Mouse (Mus musculus) adrenal gland, postnatal 4 days (tissue): ENCODE data around the gene Prr15l. TPM values are rescaled to one million over a fixed set of nuclear protein-coding genes. Genes with fewer than 3 reads are reported as not detected.

Experiments used
- DNase-seq, 2 experiments: peaks; one replicate each; pipeline ENCODE4 v3.0.0; 2021 to 2022; ENCODE audit warnings: low spot score in 2 of 2, mixed read lengths in 2 of 2
- total RNA-seq, 2 experiments: library from RNA; stranded (reverse); gene quantifications; 2 replicates each; pipeline ENCODE4 v1.2.3; 2021

The Prr15l gene
- total RNA-seq, 2 experiments from 2014 or later = 0.28 to 7.8 TPM

DNA sequence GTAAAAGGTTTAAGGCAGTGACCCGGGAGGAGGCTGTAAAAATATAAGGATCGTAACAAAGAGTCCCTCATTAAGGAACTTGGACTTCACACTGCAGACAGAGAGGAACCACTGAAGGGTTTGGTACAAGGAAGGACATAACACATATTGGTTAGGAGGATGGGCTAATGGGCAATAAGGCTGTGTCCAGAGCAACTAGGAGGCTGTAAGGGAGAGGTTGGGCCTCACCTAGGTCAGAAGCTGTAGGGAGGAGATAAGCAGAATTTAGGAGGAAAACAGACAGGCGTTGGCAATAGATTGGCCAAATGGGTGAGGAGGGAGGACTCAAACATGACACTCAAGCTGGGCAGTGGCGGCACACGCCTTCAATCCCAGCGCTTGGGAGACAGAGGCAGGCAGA lies 10.5 kb upstream of the Prr15l start:
- DNase-seq = no peak

DNA sequence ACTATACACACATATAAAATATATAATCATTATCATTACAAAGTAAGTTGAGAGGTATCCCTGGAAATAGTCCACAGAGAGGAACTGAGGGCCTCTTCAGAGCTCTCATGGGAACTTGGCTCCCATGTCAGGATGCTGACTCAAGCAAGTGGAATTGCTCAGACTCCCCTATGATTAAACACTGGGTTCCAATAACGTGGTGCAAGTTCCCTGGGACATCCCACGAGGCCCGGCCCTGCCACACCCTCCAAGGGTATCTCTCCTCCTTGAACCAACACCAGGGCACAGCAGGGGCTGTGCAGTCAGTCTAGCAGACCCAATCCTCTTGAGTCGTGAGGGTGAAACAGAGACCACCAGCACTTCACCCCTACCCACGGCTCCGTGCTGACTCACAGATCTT lies 8.9 kb upstream of the Prr15l start:
- no peak for DNase-seq

DNA sequence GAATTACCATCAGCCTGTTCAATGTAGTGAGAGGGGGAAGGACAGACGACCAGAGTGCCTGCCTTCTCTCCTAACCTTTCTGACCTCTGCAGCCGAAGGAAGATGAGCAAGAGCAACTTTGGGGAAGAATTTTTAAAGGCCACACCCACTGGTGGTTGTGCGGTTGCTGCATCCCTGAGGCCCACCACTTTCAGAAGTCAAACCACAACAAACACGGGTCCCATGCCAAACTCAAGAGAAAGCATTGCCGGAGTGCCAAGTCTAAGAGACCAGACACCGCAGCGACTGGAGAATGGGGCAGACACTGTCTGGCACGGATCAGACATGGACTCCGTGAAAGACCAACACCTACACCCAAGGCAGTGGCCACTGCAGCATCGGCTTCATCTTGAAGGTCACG lies 3.0 kb upstream of the Prr15l start:
- no peak for DNase-seq

DNA sequence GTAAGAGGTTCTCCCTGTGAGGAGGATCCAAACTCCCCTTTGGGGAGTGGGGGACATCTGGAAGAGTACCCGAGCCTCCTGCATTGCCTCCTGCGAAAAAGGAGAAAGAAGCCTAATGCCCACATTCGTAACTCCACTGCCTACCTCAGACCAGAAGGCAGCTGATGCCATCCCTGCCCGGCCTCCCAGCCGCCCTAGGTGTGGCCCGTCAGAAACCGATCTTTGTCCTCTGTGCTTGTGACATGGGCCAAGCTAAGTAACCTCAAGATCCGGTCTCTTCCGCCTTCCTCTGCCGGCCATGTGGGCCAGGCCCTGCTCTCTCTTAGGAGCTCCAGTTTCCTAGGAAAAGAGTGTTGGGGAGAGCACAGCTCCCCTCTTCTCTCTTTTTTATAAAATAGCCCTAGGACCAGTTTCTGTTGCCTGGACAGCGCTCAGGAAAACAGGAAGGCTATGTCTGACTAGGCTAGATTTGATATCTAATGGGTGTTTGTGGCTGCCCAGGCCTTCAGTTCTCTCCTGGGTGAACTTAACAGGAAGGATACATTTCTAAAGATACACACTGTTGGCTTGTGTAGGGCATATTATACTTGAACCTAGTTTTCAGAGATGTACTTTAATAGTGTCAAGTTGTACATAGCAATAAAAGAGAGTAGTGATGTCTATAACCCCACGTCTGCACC lies 2.3 kb upstream of the Prr15l start:
- no peak for DNase-seq

DNA sequence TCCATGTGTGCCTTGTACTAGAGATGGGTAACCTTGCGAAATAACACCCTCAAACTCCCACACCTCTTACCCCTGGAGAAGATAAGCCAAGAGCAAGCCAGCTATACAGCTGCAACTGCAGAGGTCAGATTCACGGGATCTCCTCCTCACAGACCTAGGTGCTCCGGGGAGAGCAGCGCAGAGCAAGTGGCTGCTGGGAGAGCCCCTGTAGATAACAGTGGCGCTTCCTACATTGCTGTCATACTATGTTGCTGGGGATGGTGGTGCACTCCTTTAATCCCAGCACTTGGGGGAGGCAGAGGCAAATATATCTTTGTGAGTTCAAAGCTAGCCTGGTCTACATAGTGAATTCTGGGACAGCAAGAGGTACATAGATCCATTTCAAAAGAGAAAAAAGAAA lies 1.3 kb upstream of the Prr15l start:
- no peak for DNase-seq

DNA sequence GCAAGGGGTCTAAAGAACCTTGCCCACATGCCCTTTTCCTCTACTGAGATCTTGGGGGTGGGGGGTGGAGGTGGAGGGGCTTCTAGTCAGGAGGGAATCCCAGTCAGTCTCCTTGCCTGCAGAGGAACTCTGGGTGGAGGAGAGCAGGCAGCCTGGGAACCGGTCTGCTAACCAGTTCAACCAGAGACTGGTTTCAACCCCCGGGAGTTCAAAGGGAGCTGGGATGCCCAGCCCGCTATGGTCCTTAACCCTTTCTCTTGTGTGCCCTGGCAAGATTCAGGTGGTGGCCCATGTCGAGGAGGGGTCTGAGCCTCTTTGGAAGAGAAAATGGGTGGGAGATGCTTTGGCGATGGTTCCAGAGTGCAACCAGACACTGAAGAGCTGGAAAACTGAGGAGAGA lies 787 bp downstream of the Prr15l start:
- no peak for DNase-seq

DNA sequence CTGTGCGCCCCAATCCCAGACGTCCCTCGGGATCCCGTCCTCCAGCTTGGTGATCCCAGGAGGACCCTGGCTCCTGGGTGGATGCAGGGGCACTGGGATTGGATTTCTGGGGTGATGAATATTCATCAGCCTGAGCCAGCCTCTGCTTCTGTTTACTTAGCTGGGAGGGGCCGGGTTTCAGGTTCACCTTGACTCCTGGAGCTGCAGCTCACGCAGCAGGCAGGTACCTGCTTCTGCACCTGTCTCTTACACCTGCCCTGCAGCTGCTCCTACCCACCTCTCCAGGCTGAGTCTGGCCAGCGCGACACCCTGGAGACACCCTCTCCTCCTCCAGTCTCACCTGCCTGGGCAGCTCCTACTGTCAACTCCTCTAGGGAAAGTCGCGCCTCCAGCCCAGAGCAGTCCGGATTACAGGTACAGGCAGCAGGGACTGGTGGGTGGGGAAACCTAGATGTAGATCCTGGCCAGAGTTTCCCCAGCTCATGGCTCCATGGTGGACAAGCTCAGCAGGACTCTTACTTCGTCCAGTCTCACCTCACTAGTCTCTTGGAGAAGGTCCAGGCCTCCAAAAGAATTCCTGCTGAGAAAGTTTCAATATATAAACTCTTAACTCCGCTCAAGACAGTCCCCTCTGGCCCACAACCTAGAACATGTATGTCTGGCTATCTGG lies 1.3 kb downstream of the Prr15l start:
- no peak for DNase-seq

DNA sequence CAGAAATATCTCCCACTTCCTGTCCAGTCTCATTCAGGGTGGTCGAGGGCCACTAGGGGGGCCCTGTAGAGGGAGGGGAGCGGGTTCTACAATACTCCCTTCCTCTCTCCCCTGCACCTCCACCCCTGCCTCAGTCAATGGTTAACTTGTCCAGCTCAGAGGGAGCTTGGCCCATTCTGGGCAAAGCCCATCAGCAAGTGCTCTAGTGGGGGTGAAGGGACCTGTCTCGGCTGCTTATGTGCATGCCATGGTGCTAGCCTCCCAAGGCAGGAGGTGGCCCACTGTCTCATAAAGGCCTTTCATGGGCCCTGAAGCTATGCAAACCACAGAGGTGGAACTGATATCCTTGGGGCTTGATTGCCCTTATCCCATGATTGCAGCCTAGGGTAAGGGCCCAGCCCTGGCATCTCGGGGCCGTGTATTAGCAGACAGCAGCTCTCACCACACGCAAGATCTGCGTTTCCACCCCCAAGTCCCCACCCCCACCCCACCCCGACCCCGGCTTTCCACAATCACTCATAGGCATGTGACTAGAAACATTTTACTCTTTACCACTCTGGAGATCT lies 1.9 kb downstream of the Prr15l start:
- DNase-seq = no peak

DNA sequence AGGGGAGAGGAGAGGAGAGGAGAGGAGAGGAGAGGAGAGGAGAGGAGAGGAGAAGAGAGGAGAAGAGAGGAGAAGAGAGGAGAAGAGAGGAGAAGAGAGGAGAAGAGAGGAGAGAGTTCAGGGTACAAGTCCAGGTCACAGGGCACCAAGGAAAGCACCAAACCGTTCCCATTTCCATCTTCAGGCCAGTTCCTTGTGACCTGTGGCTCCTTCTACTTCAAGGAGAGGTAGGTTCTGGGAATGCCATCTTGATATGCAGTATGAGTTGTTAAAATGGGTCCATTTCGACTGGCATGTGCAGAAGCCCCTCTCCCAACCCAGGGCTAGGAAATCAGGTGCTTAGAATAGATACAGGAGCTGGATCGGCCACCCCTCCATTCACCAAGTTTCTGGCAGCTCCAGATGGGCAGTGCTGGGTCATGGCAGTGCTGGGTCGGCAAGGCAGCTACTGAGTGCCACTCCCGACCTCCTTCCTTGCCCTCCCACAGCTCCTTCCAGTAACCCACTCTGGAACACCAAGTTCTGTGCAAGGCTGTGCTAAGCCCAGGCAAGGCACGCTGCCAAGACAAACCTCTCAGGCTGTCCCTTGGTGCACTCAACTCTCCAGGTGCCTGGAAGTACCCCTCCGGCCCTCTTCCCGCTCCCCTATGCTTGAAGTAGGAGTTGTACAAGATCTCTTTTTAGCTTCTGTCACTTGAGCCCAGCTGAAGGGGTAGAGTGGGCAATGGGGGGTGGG lies 3.6 kb downstream of the Prr15l start:
- DNase-seq = no peak

DNA sequence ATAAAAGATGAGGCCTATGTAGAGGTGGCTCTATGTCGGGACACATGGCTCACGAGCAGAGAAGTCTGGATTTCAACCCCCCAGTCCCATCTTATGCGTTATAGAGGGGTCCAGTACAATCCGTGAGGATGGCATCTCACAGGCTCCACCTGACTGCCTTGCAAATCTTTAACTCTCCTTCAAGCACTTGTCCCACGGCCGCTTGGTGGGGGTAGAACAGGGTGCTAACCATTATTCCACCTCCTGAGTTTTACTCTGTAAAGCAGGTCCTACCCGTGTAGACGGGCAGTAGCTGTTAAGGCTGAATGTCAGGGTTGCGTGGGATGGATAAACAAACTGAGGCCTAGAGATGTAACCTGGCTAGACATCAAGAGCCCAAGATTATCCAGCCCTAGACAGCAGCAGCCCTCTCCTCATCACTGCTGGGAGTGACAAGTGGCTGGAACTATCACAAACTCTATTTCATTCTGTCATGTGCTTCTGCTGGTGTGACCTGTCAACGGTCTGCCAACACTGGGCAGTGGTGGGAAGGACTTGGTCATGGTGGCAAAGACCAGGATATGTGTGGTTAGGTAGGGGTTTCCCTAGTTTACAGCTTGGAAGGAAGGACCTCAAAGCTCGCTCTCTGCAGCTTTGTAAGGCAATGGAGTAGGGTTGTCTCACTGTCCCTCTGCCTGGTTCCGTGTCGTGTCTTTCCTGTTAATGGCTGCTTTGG lies 5.8 kb downstream of the Prr15l start:
- DNase-seq = no peak

DNA sequence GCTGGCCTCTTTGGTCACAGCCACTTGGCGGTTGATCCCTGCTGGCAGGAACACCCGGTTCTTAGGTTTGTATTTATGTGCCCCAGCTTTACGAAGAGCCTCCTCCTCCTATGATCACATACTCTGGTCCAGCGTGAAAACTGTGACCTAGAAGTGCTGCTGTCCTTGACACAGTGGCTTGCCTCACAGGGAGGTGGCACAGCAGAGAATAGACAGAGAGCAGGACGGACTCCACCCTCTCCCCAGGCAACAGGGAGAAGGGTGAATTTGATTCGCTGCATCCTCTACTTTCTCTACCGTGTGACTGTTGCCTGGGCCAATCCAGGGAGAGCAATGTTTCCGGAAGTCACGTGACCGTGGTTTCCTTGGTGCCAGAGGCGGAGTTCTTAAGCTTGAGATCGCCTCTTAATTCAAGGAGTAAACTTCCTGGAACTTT lies 7.0 kb downstream of the Prr15l start:
- peak; percentile 60 to 75 for DNase-seq

DNA sequence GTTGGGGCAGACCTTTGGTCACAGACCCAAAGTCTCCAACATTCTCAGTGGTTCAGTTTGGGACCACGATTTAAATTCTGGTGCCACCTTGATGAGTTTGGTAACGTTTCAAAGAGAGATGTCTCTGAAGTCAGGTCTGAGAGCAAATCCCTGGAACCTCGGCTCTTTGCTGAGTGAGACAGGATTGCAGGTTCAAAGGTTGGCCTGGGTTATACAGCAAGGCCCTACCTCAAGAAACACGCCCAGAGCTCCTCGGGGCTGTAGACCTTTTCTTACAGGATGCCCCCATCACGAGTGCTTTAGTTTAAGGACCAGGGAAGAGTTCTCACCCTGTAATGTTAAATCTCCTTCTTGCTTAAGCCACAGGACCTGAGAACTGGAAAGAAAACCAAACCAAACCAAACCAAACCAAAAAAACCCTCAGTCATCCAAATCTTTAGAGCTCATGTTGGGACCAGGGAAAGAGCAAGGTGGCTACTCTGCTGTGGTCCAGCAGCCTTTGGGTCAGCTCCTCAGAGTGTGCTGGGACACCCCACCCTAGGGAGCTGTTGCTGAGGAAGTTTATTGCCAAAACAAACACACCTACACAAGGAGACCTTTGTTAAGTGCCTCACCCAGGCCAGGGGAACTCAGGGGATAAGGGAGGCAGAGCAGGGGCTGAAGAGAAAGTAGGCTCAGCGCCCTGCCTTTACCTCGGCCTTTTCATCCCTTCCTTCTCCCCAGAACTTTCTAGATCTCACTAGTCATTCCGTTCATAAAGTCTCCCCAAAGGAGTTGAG lies 8.2 kb downstream of the Prr15l start:
- DNase-seq = no peak

DNA sequence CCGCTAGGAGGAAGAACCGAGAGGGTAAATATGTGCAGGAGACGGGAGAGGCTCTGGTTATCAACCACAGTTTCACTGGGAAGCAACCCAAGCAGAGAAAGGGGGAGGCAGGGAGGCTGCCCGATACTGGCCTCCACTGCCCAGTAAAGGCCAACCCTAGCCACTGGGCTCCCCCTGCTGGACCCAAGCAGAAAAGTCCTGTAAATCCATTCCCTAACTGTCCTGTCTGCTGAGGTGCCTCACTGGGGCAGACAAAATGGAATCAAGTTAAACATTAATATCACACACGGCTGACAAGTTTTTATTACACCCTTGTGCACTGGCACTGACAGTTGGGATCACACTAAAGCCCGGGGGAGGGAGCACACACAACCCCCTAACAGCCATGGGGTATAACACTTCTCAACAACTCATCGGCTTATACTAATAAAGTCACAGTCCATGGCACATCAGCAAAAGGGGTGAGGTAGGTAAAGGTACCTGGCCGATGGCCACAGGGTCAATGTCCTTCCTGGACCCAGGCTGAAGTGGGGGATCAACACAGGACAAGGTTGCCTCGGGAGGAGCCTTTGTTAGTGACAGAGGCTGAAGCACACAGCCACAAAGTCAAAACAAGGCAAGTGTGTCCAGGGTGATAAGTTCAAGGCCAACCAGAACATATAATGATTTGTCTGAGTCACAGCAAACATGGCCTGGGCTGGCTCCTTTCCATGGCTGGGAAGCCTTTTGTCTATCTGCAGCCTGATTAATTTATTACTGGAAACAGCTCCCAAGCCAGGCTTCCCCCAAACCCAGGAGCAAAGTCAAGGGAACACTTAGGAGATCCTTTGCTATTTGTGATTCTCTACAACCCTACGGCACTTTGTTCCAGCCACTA lies 9.9 kb downstream of the Prr15l start:
- peak; percentile 40 to 50 for DNase-seq

DNA sequence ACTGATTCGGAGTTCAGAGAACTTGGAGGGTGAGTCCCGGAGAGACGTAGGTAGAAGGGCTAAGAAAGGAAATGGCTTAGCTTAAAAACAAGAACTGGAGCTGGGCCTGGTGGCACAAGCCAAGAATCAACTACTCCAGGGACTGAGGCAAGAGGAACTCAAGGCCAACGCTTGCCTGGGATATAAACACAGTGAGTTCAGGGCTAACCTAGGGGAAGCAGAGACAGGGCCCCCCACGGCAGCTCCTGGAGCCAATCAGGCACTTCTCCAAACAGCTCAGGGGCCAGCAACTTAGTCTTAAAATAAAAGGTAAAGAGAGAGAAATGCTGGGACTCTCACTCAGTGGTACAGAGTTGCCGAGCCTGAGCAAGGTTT lies 10.5 kb downstream of the Prr15l start:
- no peak for DNase-seq

DNA sequence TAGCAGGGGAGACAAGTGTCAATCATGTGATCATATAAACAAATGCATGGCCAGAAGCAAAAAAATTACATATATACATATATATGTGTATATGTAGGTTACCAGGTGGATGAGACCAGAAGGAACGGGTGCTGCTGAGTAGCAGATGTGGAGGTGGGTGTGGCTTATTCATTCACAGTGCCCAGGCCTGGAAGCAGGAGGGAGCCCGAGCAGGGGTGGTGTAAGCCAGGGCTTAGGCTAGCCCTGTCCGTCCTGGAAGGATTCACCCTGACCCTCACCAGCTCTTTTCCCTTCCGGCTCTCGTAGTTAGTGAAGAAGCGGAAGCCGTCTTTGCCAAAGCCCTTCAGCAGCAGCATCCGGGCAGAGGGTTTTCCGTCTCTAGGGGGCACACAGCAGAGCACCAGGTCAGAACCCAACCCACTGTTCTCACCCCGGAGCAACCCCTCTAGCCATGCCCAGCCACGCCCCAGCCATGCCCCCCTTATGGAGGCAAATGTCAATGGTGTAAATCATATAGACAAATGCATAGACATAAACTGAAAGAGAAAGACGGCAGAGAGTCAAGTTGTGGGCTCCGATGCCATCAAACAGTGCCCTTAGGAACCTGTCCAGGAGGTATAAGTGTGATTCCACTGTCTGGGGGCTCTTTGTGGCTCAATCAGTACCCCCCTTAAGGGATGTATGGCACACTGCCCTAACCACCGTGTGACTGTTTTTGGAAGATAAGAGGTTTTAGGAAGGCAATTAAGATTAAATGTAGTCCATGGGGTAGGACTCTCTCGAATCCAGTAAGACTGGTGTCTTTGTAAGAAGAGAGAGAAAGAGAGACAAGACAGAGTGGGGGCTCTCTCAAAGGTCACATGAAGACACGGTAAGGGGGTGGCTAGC lies 12.9 kb downstream of the Prr15l start:
- no peak for DNase-seq

DNA sequence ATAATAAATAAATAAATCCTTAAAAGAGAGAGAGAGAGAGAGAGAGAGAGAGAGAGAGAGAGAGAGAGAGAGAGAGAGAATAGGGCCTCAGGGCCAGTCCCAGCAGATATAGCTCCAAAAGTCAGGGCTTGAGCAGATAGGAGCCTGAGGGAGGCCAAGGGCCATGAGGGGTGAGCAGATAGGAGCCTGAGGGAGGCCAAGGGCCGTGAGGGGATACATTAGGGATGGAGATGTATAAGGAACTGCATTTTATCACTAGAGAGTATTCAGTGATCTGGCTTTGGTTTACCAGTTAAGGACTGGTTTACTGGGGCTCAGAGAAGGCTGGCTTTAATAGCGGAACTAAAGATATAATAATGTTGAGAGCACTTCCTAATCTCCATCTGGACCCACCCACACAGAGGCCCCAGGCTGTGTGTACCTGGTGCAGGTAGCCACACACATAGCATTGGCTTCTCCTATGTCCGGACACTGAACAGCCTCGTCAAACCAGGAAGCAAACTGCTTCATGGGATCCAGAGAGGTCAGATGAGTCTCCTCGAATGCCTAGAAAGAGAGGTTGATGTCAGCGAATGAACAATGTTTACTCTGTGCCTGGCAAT lies 14.2 kb downstream of the Prr15l start:
- no peak for DNase-seq

DNA sequence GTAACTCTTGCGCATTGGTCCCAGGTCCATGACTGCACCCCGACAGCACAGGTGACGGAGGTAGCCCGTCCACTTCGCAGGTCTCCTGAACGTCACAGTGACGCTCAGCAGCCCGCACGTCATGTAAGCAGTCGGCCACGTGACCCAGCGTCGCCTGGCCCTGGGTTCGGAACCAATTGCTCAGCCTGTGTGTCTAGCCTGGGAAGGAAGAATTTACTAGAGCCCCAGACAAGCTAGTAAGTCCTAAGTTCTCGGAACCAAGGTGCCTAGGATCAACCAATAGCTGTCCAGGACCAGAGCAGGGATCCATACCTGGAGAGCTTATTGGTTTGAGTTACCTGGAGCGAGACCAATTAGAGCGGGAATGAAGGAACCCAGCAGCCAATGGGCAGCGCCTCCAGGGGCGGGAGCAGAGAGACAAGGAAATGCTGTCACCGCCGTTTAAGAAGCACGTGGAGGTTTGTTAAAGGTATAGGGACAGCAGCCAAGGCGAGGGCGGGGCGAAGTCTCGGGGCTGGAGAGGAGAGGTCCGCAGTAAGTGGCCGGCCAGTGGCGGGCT lies 15.9 kb downstream of the Prr15l start, which contains the start of gene Pnpo:
TSS of gene Pnpo (minus strand) at position 241 of the 559 bp plus-strand sequence.
- peak; percentile 65 to 86 for DNase-seq
